Mouse (Mus musculus) olfactory bulb, adult 2 months (tissue): ENCODE results near the gene Adamtsl1. TPM values are rescaled to one million over a fixed set of nuclear protein-coding genes. Genes with fewer than 3 reads are reported as not detected.

Source experiments
- H3K27ac ChIP-seq: fragments of 200-500 bp; 2 replicates; pipeline ENCODE4 v1.5.1; 2012; ENCODE audit warnings: low read depth, low read length; ENCODE audit not compliant: insufficient read depth
- H3K4me1 ChIP-seq: fragments of 200-500 bp; 2 replicates; pipeline ENCODE4 v1.6.1; 2012; ENCODE audit warnings: low read length; ENCODE audit not compliant: control insufficient read depth, insufficient read depth
- H3K4me3 ChIP-seq: fragments of 200-500 bp; 2 replicates; pipeline ENCODE4 v1.5.1; 2012; ENCODE audit warnings: mild to moderate bottlenecking, low read depth, low read length, moderate library complexity; ENCODE audit not compliant: insufficient read depth
- CTCF ChIP-seq: fragments of 200-500 bp; IDR thresholded peaks from 2 replicates; pipeline ENCODE4 v1.5.1; 2012; ENCODE audit warnings: low read depth, mild to moderate bottlenecking, low read length, moderate library complexity; ENCODE audit not compliant: insufficient read depth
- POLR2A ChIP-seq: fragments of 200-500 bp; IDR thresholded peaks from 2 replicates; pipeline ENCODE4 v1.6.1; 2012; ENCODE audit warnings: mild to moderate bottlenecking, low read depth, low read length, moderate library complexity; ENCODE audit not compliant: insufficient read depth
- WGBS: fragments of 180-500 bp; shearing (Covaris S2); methylation state at CpG from one replicate; pipeline ENCODE4 v1.1.7; 2018; 5-methylcytosine and 5-hydroxymethylcytosine counted together
- polyA plus RNA-seq: library from polyadenylated mRNA; stranded (reverse); fragments of >200 nt; gene quantifications from 2 replicates; pipeline ENCODE4 v1.2.4, GENCODE M21; 2012; ENCODE audit warnings: low replicate concordance; ENCODE audit not compliant: missing spikeins, insufficient read depth, insufficient read length

The Adamtsl1 gene
- polyA plus RNA-seq, 1 experiment = not detected

- H3K27ac ChIP-seq = no peak overlapping the region
- WGBS = 78% methylated on average over 2 of the region's 2 CpGs
- TF ChIP-seq POLR2A (no peak), CTCF (no peak)
- no peaks in the 10 kb centered on the region for H3K4me1 ChIP-seq
- no peak overlapping the region for H3K4me3 ChIP-seq
Measured at GRCm38 (mm10) chr4:86126636-86127035, 612.7 kb downstream of the Adamtsl1 start.

- H3K27ac ChIP-seq = no peak overlapping the region
- TF ChIP-seq CTCF (no peak), POLR2A (no peak)
- H3K4me3 ChIP-seq = no peak overlapping the region
- H3K4me1 ChIP-seq = no peaks in the 10 kb centered on the region
- 87% methylated on average over 4 of the region's 4 CpGs for WGBS
Measured at GRCm38 (mm10) chr4:86158551-86158950, 644.6 kb downstream of the Adamtsl1 start.

GRCm38 (mm10) chr4:86159362-86159761 is 645.4 kb downstream of the Adamtsl1 start:
- 67% methylated on average over 1 of the region's 1 CpGs for WGBS
- Histone ChIP-seq H3K4me1 (no peaks in the 10 kb centered on the region), H3K27ac (no peak overlapping the region), H3K4me3 (no peak overlapping the region)
- TF ChIP-seq CTCF (no peak), POLR2A (no peak)

DNA sequence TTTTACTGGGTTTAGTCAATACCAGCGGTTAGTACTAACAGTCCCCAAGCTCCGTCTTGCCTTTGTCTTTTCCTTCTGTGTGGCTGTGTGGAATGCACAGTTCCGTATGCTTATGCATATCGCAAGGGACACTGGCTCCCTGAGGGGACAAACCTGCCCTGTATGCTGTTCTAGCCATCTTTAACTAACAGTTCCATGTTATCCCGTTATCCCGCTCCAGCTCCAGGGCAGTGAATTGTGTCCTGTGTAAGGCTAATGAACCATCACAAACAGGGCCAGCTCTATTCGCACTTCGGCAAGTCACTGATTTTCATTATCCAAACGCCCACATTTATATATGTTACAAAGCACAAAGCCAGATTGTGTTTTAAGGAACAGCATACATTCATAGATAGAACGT is 656.8 kb downstream of the Adamtsl1 start:
- 56% methylated on average over 10 of the region's 10 CpGs for WGBS

DNA sequence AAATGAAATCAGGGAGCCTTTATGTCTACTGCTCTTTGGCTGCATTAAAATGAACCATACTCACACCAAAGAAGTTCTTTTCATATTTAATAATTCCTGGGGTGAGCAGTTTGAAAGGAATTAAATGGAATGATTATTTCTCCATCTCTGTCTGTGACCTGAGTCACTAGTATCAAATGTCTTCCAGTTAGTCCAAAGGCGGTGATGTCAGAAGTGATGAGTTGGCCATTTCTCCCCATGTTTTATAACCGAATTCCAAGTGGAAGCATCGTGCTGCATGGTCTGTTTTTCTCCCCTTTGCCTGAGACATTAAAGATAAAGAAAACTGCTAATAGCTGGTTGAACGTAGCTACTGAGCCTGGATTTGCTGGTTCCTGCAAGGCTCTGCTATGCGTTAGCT is 657.5 kb downstream of the Adamtsl1 start:
- Histone ChIP-seq H3K4me3 (no peak overlapping the region), H3K27ac (no peak overlapping the region), H3K4me1 (no peaks in the 10 kb centered on the region)
- TF ChIP-seq POLR2A (no peak), CTCF (no peak)
- WGBS = 67% methylated on average over 5 of the region's 5 CpGs

More for the DNA sequence above, 656.8 kb downstream of the Adamtsl1 start:
- Histone ChIP-seq H3K27ac (no peak overlapping the region), H3K4me1 (no peaks in the 10 kb centered on the region), H3K4me3 (no peak overlapping the region)
- TF ChIP-seq CTCF = no peak
- TF ChIP-seq POLR2A = no peak

GRCm38 (mm10) chr4:86177471-86177870 is 663.5 kb downstream of the Adamtsl1 start:
- no peaks in the 10 kb centered on the region for H3K4me1 ChIP-seq
- no peak overlapping the region for H3K4me3 ChIP-seq
- 86% methylated on average over 6 of the region's 6 CpGs for WGBS
- no peak for TF ChIP-seq CTCF
- TF ChIP-seq POLR2A = no peak
- H3K27ac ChIP-seq = no peak overlapping the region

GRCm38 (mm10) chr4:86178116-86178515 is 664.1 kb downstream of the Adamtsl1 start:
- Histone ChIP-seq H3K27ac (no peak overlapping the region), H3K4me3 (no peak overlapping the region), H3K4me1 (no peaks in the 10 kb centered on the region)
- 88% methylated on average over 14 of the region's 14 CpGs for WGBS
- TF ChIP-seq CTCF (no peak), POLR2A (no peak)

DNA sequence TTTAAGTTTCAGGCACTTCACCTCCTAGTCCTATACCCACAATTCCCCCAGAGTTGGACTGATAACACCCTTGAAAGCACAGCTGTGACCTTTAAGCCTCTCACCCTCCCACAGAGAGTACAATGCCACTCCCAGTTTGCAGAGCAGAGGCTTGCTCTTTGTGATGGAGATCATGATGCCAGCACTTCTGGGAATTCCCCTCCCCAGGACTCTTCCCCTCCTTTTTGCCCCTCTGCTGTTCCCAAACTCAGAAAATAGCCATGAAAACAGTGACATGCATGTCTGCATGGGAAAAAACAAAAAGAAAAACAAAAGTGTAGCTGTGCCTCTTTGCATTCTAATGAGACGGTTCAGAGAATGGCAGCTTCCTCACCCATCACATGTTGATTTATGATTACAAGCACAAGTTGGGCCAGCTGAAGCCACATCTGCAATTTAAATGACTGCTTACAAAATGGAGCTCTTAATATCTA is 669.8 kb downstream of the Adamtsl1 start:
- Histone ChIP-seq H3K4me3 (no peak overlapping the region), H3K4me1 (0 out of 2 replicates have a peak, but pooled peaks cover 3% of the 10 kb centered on the region), H3K27ac (no peak overlapping the region)
- TF ChIP-seq CTCF = no peak
- no peak for TF ChIP-seq POLR2A
- WGBS = 53% methylated on average over 1 of the region's 1 CpGs

DNA sequence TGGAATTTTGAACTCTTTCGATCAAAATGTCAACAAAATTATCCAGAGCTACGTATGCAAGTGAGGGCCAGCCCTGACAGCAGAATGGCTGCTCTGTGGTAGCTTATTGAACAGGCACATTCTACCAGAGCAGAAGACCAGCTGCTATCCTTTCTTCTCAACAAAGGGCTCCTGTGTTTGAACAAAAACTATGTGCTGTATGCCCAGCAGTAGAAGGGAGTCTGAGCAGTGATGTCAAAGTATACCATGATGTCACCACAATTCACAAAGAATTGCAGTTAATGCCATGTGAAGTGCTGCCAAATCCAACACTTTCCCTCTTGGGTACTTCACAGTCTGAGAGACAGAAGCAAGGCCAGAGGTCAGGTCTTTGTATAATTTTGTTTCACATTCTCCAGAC is 675.9 kb downstream of the Adamtsl1 start:
- no peak overlapping the region for H3K4me3 ChIP-seq
- WGBS = 66% methylated on average over 2 of the region's 2 CpGs
- TF ChIP-seq POLR2A (no peak), CTCF (no peak)
- no peak overlapping the region for H3K27ac ChIP-seq
- H3K4me1 ChIP-seq = no peaks in the 10 kb centered on the region

DNA sequence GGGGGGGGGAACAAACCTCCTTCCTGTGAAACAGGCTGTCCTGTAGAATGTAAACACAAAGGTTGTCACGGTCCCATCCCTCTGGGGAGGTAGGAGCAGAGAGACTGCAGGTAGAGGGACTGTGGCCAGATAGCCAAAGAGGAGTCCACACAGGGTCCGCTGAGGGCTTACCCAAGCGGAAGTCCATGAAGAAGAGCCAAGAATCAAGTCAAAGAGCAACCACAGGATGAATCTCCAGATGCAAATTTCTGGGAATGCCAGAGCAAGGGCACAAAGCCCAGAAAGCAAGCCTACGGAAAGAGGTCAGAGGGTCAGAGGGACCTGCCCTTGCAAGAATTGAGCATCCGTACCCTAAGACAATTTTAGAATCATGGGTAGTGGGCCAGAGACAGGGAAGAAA is 677.2 kb downstream of the Adamtsl1 start:
- WGBS = 89% methylated on average over 5 of the region's 5 CpGs
- H3K27ac ChIP-seq = no peak overlapping the region
- no peak for TF ChIP-seq POLR2A
- H3K4me3 ChIP-seq = no peak overlapping the region
- H3K4me1 ChIP-seq = no peaks in the 10 kb centered on the region
